Mouse (Mus musculus): ENCODE measurements around the gene 5730409E04Rik. TPM values are rescaled to one million over a fixed set of nuclear protein-coding genes. Genes with fewer than 3 reads are reported as not detected.

The 5730409E04Rik gene
- polyA plus RNA-seq, 1 experiment from 2014 or later = 1.2 TPM

GRCm38 (mm10) chr4:126604141-126604540 is 5.5 kb upstream of the 5730409E04Rik start:
- H3K9me3 ChIP-seq (ENCODE audit: control insufficient read depth) = no peaks in the 10 kb centered on the region
- no peak for ATAC-seq
- H3K9ac ChIP-seq (ENCODE audit: low read depth, low read length) = no peak overlapping the region
- H3K36me3 ChIP-seq (ENCODE audit: control insufficient read depth, insufficient read depth) = no peaks in the 10 kb centered on the region
- no peak overlapping the region for H3K4me2 ChIP-seq (replicated peaks; ENCODE audit: low read depth)
- no peak overlapping the region for H3K4me3 ChIP-seq (ENCODE audit: low read depth, low read length)
- H3K27me3 ChIP-seq (replicated peaks; ENCODE audit: control insufficient read depth, insufficient read depth, low read length) = no peaks in the 10 kb centered on the region
- no peak overlapping the region for H3K27ac ChIP-seq (ENCODE audit: low read depth, low read length)
- TF ChIP-seq CTCF (IDR thresholded peaks at IDR 0.05; ENCODE audit: low read depth) = no peak
- WGBS = 68% methylated on average over 2 of the region's 2 CpGs
- H3K4me1 ChIP-seq (replicated peaks; ENCODE audit: control insufficient read depth, insufficient read depth, low read length) = no peaks in the 10 kb centered on the region

GRCm38 (mm10) chr4:126605751-126606150 is 3.9 kb upstream of the 5730409E04Rik start:
- Histone ChIP-seq H3K4me2 (replicated peaks; ENCODE audit: low read depth) (no peak overlapping the region), H3K36me3 (ENCODE audit: control insufficient read depth, insufficient read depth) (no peaks in the 10 kb centered on the region), H3K4me3 (ENCODE audit: low read depth, low read length) (no peak overlapping the region), H3K9ac (ENCODE audit: low read depth, low read length) (no peak overlapping the region), H3K27ac (ENCODE audit: low read depth, low read length) (no peak overlapping the region), H3K27me3 (replicated peaks; ENCODE audit: control insufficient read depth, insufficient read depth, low read length) (no peaks in the 10 kb centered on the region), H3K4me1 (replicated peaks; ENCODE audit: control insufficient read depth, insufficient read depth, low read length) (no peaks in the 10 kb centered on the region), H3K9me3 (ENCODE audit: control insufficient read depth) (no peaks in the 10 kb centered on the region)
- 83% methylated on average over 4 of the region's 4 CpGs for WGBS
- ATAC-seq = no peak
- TF ChIP-seq CTCF (IDR thresholded peaks at IDR 0.05; ENCODE audit: low read depth) = no peak

GRCm38 (mm10) chr4:126611991-126612390 is 2.4 kb downstream of the 5730409E04Rik start:
- no peak for TF ChIP-seq CTCF (IDR thresholded peaks at IDR 0.05; ENCODE audit: low read depth)
- Histone ChIP-seq H3K27ac (ENCODE audit: low read depth, low read length) (no peak overlapping the region), H3K27me3 (replicated peaks; ENCODE audit: control insufficient read depth, insufficient read depth, low read length) (no peaks in the 10 kb centered on the region), H3K4me2 (replicated peaks; ENCODE audit: low read depth) (no peak overlapping the region), H3K9ac (ENCODE audit: low read depth, low read length) (no peak overlapping the region), H3K4me1 (replicated peaks; ENCODE audit: control insufficient read depth, insufficient read depth, low read length) (no peaks in the 10 kb centered on the region), H3K36me3 (ENCODE audit: control insufficient read depth, insufficient read depth) (no peaks in the 10 kb centered on the region), H3K4me3 (ENCODE audit: low read depth, low read length) (no peak overlapping the region), H3K9me3 (ENCODE audit: control insufficient read depth) (no peaks in the 10 kb centered on the region)
- 89% methylated on average over 17 of the region's 17 CpGs for WGBS
- ATAC-seq = no peak

- H3K4me3 ChIP-seq (ENCODE audit: low read depth, low read length) = no peak overlapping the region
- no peaks in the 10 kb centered on the region for H3K36me3 ChIP-seq (ENCODE audit: control insufficient read depth, insufficient read depth)
- no peak for ATAC-seq
- H3K27me3 ChIP-seq (replicated peaks; ENCODE audit: control insufficient read depth, insufficient read depth, low read length) = peaks cover 13% of the 10 kb centered on the region; the same call in 1 of the 2 replicates
- 77% methylated on average over 4 of the region's 4 CpGs for WGBS
- no peak overlapping the region for H3K4me2 ChIP-seq (replicated peaks; ENCODE audit: low read depth)
- H3K4me1 ChIP-seq (replicated peaks; ENCODE audit: control insufficient read depth, insufficient read depth, low read length) = no peaks in the 10 kb centered on the region
- no peaks in the 10 kb centered on the region for H3K9me3 ChIP-seq (ENCODE audit: control insufficient read depth)
- TF ChIP-seq CTCF (IDR thresholded peaks at IDR 0.05; ENCODE audit: low read depth) = no peak
- no peak overlapping the region for H3K27ac ChIP-seq (ENCODE audit: low read depth, low read length)
- H3K9ac ChIP-seq (ENCODE audit: low read depth, low read length) = no peak overlapping the region
Measured at GRCm38 (mm10) chr4:126616312-126616711, 6.7 kb downstream of the 5730409E04Rik start.

GRCm38 (mm10) chr4:126619691-126620330 is 10.2 kb downstream of the 5730409E04Rik start:
- no peaks in the 10 kb centered on the region for H3K36me3 ChIP-seq (ENCODE audit: control insufficient read depth, insufficient read depth)
- no peaks in the 10 kb centered on the region for H3K4me1 ChIP-seq (replicated peaks; ENCODE audit: control insufficient read depth, insufficient read depth, low read length)
- peak overlapping the region; percentile 61 for H3K4me2 ChIP-seq (replicated peaks; ENCODE audit: low read depth)
- H3K9me3 ChIP-seq (ENCODE audit: control insufficient read depth) = no peaks in the 10 kb centered on the region
- peak overlapping the region; percentile 22 for H3K4me3 ChIP-seq (ENCODE audit: low read depth, low read length)
- H3K27ac ChIP-seq (ENCODE audit: low read depth, low read length) = no peak overlapping the region
- no peak for TF ChIP-seq CTCF (IDR thresholded peaks at IDR 0.05; ENCODE audit: low read depth)
- 0 out of 2 replicates have a peak overlapping the region, but pooled peaks have one; percentile 37 for H3K9ac ChIP-seq (ENCODE audit: low read depth, low read length)
- peaks cover 13% of the 10 kb centered on the region; the same call in 1 of the 2 replicates for H3K27me3 ChIP-seq (replicated peaks; ENCODE audit: control insufficient read depth, insufficient read depth, low read length)
- peak; percentile 16; the same call in 1 of the 2 replicates for ATAC-seq
- WGBS = 4% methylated on average over 32 of the region's 33 CpGs

- Histone ChIP-seq H3K27me3 (replicated peaks; ENCODE audit: control insufficient read depth, insufficient read depth, low read length) (peaks cover 13% of the 10 kb centered on the region; the same call in 1 of the 2 replicates), H3K4me3 (ENCODE audit: low read depth, low read length) (no peak overlapping the region), H3K36me3 (ENCODE audit: control insufficient read depth, insufficient read depth) (no peaks in the 10 kb centered on the region), H3K4me2 (replicated peaks; ENCODE audit: low read depth) (peak overlapping the region; percentile 61), H3K4me1 (replicated peaks; ENCODE audit: control insufficient read depth, insufficient read depth, low read length) (no peaks in the 10 kb centered on the region), H3K9ac (ENCODE audit: low read depth, low read length) (no peak overlapping the region), H3K9me3 (ENCODE audit: control insufficient read depth) (no peaks in the 10 kb centered on the region), H3K27ac (ENCODE audit: low read depth, low read length) (no peak overlapping the region)
- TF ChIP-seq CTCF (IDR thresholded peaks at IDR 0.05; ENCODE audit: low read depth) = no peak
- WGBS = 25% methylated on average over 13 of the region's 13 CpGs
- ATAC-seq = no peak
Measured at GRCm38 (mm10) chr4:126620349-126620874, 10.8 kb downstream of the 5730409E04Rik start.
